Mouse (Mus musculus) hindbrain, embryonic 15.5 days (tissue): Measurements from ENCODE around the gene Zfp664. TPM values are rescaled to one million over a fixed set of nuclear protein-coding genes. Genes with fewer than 3 reads are reported as not detected.

Experiments used
- ATAC-seq: fragments of 200-750 bp; cut with Nextera tagmentation; 2 replicates; pipeline ENCODE4 v1.8.0; 2017; ENCODE audit warnings: low read depth, moderate number of reproducible peaks, moderate TSS enrichment; ENCODE audit not compliant: low FRiP score
- H3K27ac ChIP-seq: fragments of 300-500 bp; sonication (generic); replicated peaks from 2 replicates; pipeline ENCODE4 v1.5.1; 2015; ENCODE audit warnings: mild to moderate bottlenecking, inconsistent platforms
- H3K27me3 ChIP-seq: fragments of 300-500 bp; sonication (generic); 2 replicates; pipeline ENCODE4 v1.6.1; 2015; ENCODE audit warnings: control low read depth, inconsistent platforms
- H3K36me3 ChIP-seq: fragments of 300-500 bp; sonication (generic); 2 replicates; pipeline ENCODE4 v1.6.1; 2015; ENCODE audit warnings: control low read depth, inconsistent platforms
- H3K4me1 ChIP-seq: fragments of 300-500 bp; sonication (generic); replicated peaks from 2 replicates; pipeline ENCODE4 v1.6.1; 2015; ENCODE audit warnings: control low read depth, inconsistent platforms
- H3K4me2 ChIP-seq: fragments of 300-500 bp; sonication (generic); 2 replicates; pipeline ENCODE4 v1.6.1; 2015; ENCODE audit warnings: moderate library complexity, mild to moderate bottlenecking, inconsistent platforms
- H3K4me3 ChIP-seq: fragments of 300-500 bp; sonication (generic); 2 replicates; pipeline ENCODE4 v1.5.1; 2015; ENCODE audit warnings: mild to moderate bottlenecking, inconsistent platforms
- H3K9ac ChIP-seq: fragments of 300-500 bp; sonication (generic); 2 replicates; pipeline ENCODE4 v1.6.1; 2015; ENCODE audit warnings: inconsistent platforms
- H3K9me3 ChIP-seq: fragments of 300-500 bp; sonication (generic); 2 replicates; pipeline ENCODE4 v1.6.1; 2016; ENCODE audit warnings: control low read depth, inconsistent platforms
- WGBS: fragments of 180-500 bp; shearing (Covaris S2); methylation state at CpG from one replicate; pipeline ENCODE4 v1.1.7; 2015; 5-methylcytosine and 5-hydroxymethylcytosine counted together
- polyA plus RNA-seq: library from polyadenylated mRNA; unstranded; fragments of >200 nt; fragmentation: Nextera tagmentation; extraction: Ambion mirVana; gene quantifications from 2 replicates; pipeline ENCODE4 v1.2.1, GENCODE M21; 2015

The Zfp664 gene
- 103 and 108 TPM in 2 replicates for polyA plus RNA-seq

- Histone ChIP-seq H3K9me3 (no peaks in the 10 kb centered on the region), H3K4me2 (peak within 1 kb of the TSS; percentile 87), H3K4me1 (peaks cover 50% of the 10 kb centered on the region), H3K4me3 (peak within 1 kb of the TSS; percentile 89), H3K27me3 (no peaks in the 10 kb centered on the region), H3K27ac (peak within 1 kb of the TSS; percentile 96), H3K9ac (peak within 1 kb of the TSS; percentile 92), H3K36me3 (no peaks in the 10 kb centered on the region)
- ATAC-seq = peak; percentile 94
- under 1% methylated on average over 88 of the region's 103 CpGs for WGBS
Measured at GRCm38 (mm10) chr5:124862013-124862866, at the start of gene Zfp664, which contains the start of gene Ccdc92. Gene Zfp664, plus strand, starts transcription at chr5:124862691. Gene Ccdc92, minus strand, starts transcription at chr5:124862424.

- Histone ChIP-seq H3K36me3 (no peaks in the 10 kb centered on the region), H3K27me3 (no peaks in the 10 kb centered on the region), H3K9ac (no peak overlapping the region), H3K4me3 (no peak overlapping the region), H3K4me1 (no peaks in the 10 kb centered on the region), H3K4me2 (no peak overlapping the region), H3K27ac (no peak overlapping the region), H3K9me3 (no peaks in the 10 kb centered on the region)
- ATAC-seq = no peak
- 50% methylated on average over 5 of the region's 5 CpGs for WGBS
Measured at GRCm38 (mm10) chr5:124814797-124815196, 47.7 kb upstream of the Zfp664 start.

- no peak for ATAC-seq
- H3K27me3 ChIP-seq = no peaks in the 10 kb centered on the region
- H3K9me3 ChIP-seq = no peaks in the 10 kb centered on the region
- H3K9ac ChIP-seq = no peak overlapping the region
- no peak overlapping the region for H3K4me2 ChIP-seq
- 87% methylated on average over 15 of the region's 15 CpGs for WGBS
- no peaks in the 10 kb centered on the region for H3K4me1 ChIP-seq
- H3K36me3 ChIP-seq = no peaks in the 10 kb centered on the region
- no peak overlapping the region for H3K27ac ChIP-seq
- H3K4me3 ChIP-seq = no peak overlapping the region
Measured at GRCm38 (mm10) chr5:124817050-124817449, 45.4 kb upstream of the Zfp664 start.

- Histone ChIP-seq H3K9me3 (no peaks in the 10 kb centered on the region), H3K4me1 (no peaks in the 10 kb centered on the region), H3K4me2 (no peak overlapping the region), H3K36me3 (no peaks in the 10 kb centered on the region), H3K27ac (no peak overlapping the region), H3K4me3 (no peak overlapping the region), H3K27me3 (no peaks in the 10 kb centered on the region), H3K9ac (no peak overlapping the region)
- no peak for ATAC-seq
- WGBS = 79% methylated on average over 18 of the region's 18 CpGs
Measured at GRCm38 (mm10) chr5:124822128-124822894, 40.2 kb upstream of the Zfp664 start.

- WGBS = 89% methylated on average over 12 of the region's 12 CpGs
- Histone ChIP-seq H3K27me3 (no peaks in the 10 kb centered on the region), H3K4me2 (no peak overlapping the region), H3K4me1 (no peaks in the 10 kb centered on the region), H3K4me3 (no peak overlapping the region), H3K9ac (no peak overlapping the region), H3K36me3 (peaks cover 7% of the 10 kb centered on the region; the same call in 1 of the 2 replicates), H3K27ac (no peak overlapping the region), H3K9me3 (no peaks in the 10 kb centered on the region)
- no peak for ATAC-seq
Measured at GRCm38 (mm10) chr5:124830331-124830730, 32.2 kb upstream of the Zfp664 start.

- H3K4me1 ChIP-seq = no peaks in the 10 kb centered on the region
- 97% methylated on average over 15 of the region's 15 CpGs for WGBS
- H3K4me2 ChIP-seq = no peak overlapping the region
- H3K4me3 ChIP-seq = no peak overlapping the region
- H3K27ac ChIP-seq = no peak overlapping the region
- H3K9ac ChIP-seq = no peak overlapping the region
- peaks cover 24% of the 10 kb centered on the region for H3K36me3 ChIP-seq
- H3K27me3 ChIP-seq = no peaks in the 10 kb centered on the region
- H3K9me3 ChIP-seq = no peaks in the 10 kb centered on the region
- ATAC-seq = no peak
Measured at GRCm38 (mm10) chr5:124835218-124835617, 27.3 kb upstream of the Zfp664 start.

- WGBS = 84% methylated on average over 10 of the region's 10 CpGs
- no peak for ATAC-seq
- Histone ChIP-seq H3K4me1 (peaks cover 5% of the 10 kb centered on the region; the same call in 1 of the 2 replicates), H3K4me3 (no peak overlapping the region), H3K36me3 (peaks cover 24% of the 10 kb centered on the region), H3K4me2 (no peak overlapping the region), H3K9me3 (no peaks in the 10 kb centered on the region), H3K27me3 (no peaks in the 10 kb centered on the region), H3K27ac (no peak overlapping the region), H3K9ac (no peak overlapping the region)
Measured at GRCm38 (mm10) chr5:124836075-124836474, 26.4 kb upstream of the Zfp664 start.

- Histone ChIP-seq H3K9ac (no peak overlapping the region), H3K36me3 (peaks cover 24% of the 10 kb centered on the region), H3K27ac (no peak overlapping the region), H3K4me3 (no peak overlapping the region), H3K9me3 (no peaks in the 10 kb centered on the region), H3K4me1 (peaks cover 10% of the 10 kb centered on the region; the same call in 1 of the 2 replicates), H3K4me2 (no peak overlapping the region), H3K27me3 (no peaks in the 10 kb centered on the region)
- no peak for ATAC-seq
- 67% methylated on average over 4 of the region's 4 CpGs for WGBS
Measured at GRCm38 (mm10) chr5:124836621-124837020, 25.9 kb upstream of the Zfp664 start.

GRCm38 (mm10) chr5:124840202-124840601, 22.3 kb upstream of the Zfp664 start:
- ATAC-seq = no peak
- H3K4me1 ChIP-seq = peaks cover 29% of the 10 kb centered on the region; the same call in 1 of the 2 replicates
- no peak overlapping the region for H3K9ac ChIP-seq
- peaks cover 18% of the 10 kb centered on the region for H3K36me3 ChIP-seq
- H3K27me3 ChIP-seq = no peaks in the 10 kb centered on the region
- WGBS = 68% methylated on average over 7 of the region's 7 CpGs
- H3K9me3 ChIP-seq = no peaks in the 10 kb centered on the region
- no peak overlapping the region for H3K27ac ChIP-seq
- no peak overlapping the region for H3K4me3 ChIP-seq
- H3K4me2 ChIP-seq = no peak overlapping the region

GRCm38 (mm10) chr5:124840669-124841068, 21.8 kb upstream of the Zfp664 start:
- WGBS = 61% methylated on average over 2 of the region's 2 CpGs
- Histone ChIP-seq H3K4me2 (no peak overlapping the region), H3K4me3 (no peak overlapping the region), H3K27me3 (no peaks in the 10 kb centered on the region), H3K36me3 (peaks cover 14% of the 10 kb centered on the region), H3K9ac (no peak overlapping the region), H3K27ac (no peak overlapping the region), H3K9me3 (no peaks in the 10 kb centered on the region), H3K4me1 (peaks cover 29% of the 10 kb centered on the region; the same call in 1 of the 2 replicates)
- ATAC-seq = peak; percentile 77

GRCm38 (mm10) chr5:124843386-124843785, 19.1 kb upstream of the Zfp664 start:
- no peak overlapping the region for H3K9ac ChIP-seq
- 53% methylated on average over 8 of the region's 8 CpGs for WGBS
- no peak for ATAC-seq
- H3K36me3 ChIP-seq = peaks cover 7% of the 10 kb centered on the region
- no peak overlapping the region for H3K4me3 ChIP-seq
- no peak overlapping the region for H3K4me2 ChIP-seq
- H3K27me3 ChIP-seq = no peaks in the 10 kb centered on the region
- H3K4me1 ChIP-seq = peaks cover 29% of the 10 kb centered on the region; the same call in 1 of the 2 replicates
- no peaks in the 10 kb centered on the region for H3K9me3 ChIP-seq
- H3K27ac ChIP-seq = no peak overlapping the region

- H3K4me1 ChIP-seq = peaks cover 29% of the 10 kb centered on the region; the same call in 1 of the 2 replicates
- no peak overlapping the region for H3K9ac ChIP-seq
- no peaks in the 10 kb centered on the region for H3K27me3 ChIP-seq
- H3K27ac ChIP-seq = no peak overlapping the region
- H3K36me3 ChIP-seq = no peaks in the 10 kb centered on the region
- no peak for ATAC-seq
- H3K9me3 ChIP-seq = no peaks in the 10 kb centered on the region
- H3K4me2 ChIP-seq = no peak overlapping the region
- WGBS = 86% methylated on average over 4 of the region's 4 CpGs
- no peak overlapping the region for H3K4me3 ChIP-seq
Measured at GRCm38 (mm10) chr5:124844929-124845328, 17.6 kb upstream of the Zfp664 start.
